Mouse (Mus musculus) gastrocnemius, postnatal 36 days (tissue): Measurements from ENCODE around the gene Pim1. TPM values are rescaled to one million over a fixed set of nuclear protein-coding genes. Genes with fewer than 3 reads are reported as not detected.

Experiments
- DNase-seq, 2 experiments: peaks; one replicate each; pipeline ENCODE4 v3.0.0; 2022
- intact Hi-C: fragments of 180-260 bp; cut with DNase I; formaldehyde crosslinking; loops from one replicate; pipeline ENCODE4 v1.15.1; 2025
- total RNA-seq, 2 experiments: library from RNA; stranded (reverse); gene quantifications; 2 replicates each; pipeline ENCODE4 v1.2.3; 2021

Pim1 gene
- total RNA-seq, 2 experiments from 2014 or later = 13.6 to 16.3 TPM

- DNase-seq = no peak
- intact Hi-C loops = no loop called here
Measured at GRCm38 (mm10) chr17:29464068-29464467, 26.5 kb upstream of the Pim1 start.

GRCm38 (mm10) chr17:29464519-29465140 is 25.9 kb upstream of the Pim1 start:
- intact Hi-C loops = no loop called here
- no peak for DNase-seq

GRCm38 (mm10) chr17:29465405-29466010 is 25.0 kb upstream of the Pim1 start:
- intact Hi-C loops = no loop called here
- DNase-seq = no peak

- no peak for DNase-seq
- intact Hi-C loops = no loop called here
Measured at GRCm38 (mm10) chr17:29467030-29467429, 23.5 kb upstream of the Pim1 start.

- intact Hi-C loops = no loop called here
- no peak for DNase-seq
Measured at GRCm38 (mm10) chr17:29473466-29473865, 17.1 kb upstream of the Pim1 start.

GRCm38 (mm10) chr17:29474036-29474435 is 16.5 kb upstream of the Pim1 start:
- DNase-seq = no peak
- intact Hi-C loops = no loop called here

GRCm38 (mm10) chr17:29475142-29475541 is 15.4 kb upstream of the Pim1 start:
- DNase-seq = no peak

GRCm38 (mm10) chr17:29476461-29476860 is 14.1 kb upstream of the Pim1 start:
- no peak for DNase-seq
- intact Hi-C loops = no loop called here

More at GRCm38 (mm10) chr17:29475142-29475541, 15.4 kb upstream of the Pim1 start:
- intact Hi-C loops = no loop called here

- intact Hi-C loops = no loop called here
- no peak for DNase-seq
Measured at GRCm38 (mm10) chr17:29477357-29477756, 13.2 kb upstream of the Pim1 start.

GRCm38 (mm10) chr17:29478271-29478670 is 12.3 kb upstream of the Pim1 start:
- intact Hi-C loops = no loop called here

GRCm38 (mm10) chr17:29480256-29480655 is 10.3 kb upstream of the Pim1 start:
- intact Hi-C loops = no loop called here

More at GRCm38 (mm10) chr17:29478271-29478670, 12.3 kb upstream of the Pim1 start:
- DNase-seq = no peak

GRCm38 (mm10) chr17:29482632-29483031 is 7.9 kb upstream of the Pim1 start:
- intact Hi-C loops = no loop called here
- no peak for DNase-seq

More at GRCm38 (mm10) chr17:29480256-29480655, 10.3 kb upstream of the Pim1 start:
- DNase-seq = no peak

- DNase-seq = no peak
- intact Hi-C loops = no loop called here
Measured at GRCm38 (mm10) chr17:29483282-29483681, 7.3 kb upstream of the Pim1 start.

- no peak for DNase-seq
- intact Hi-C loops = loop anchor here (2.0 kb wide), 1 partner anchor 14 kb away; no protein-coding TSS in a partner anchor
Measured at GRCm38 (mm10) chr17:29484431-29484830, 6.1 kb upstream of the Pim1 start.

GRCm38 (mm10) chr17:29485336-29486233 is 5.0 kb upstream of the Pim1 start:
- intact Hi-C loops = loop anchor here (2.0 kb wide), 1 partner anchor 15 kb away; no protein-coding TSS in a partner anchor
- no peak for DNase-seq

- DNase-seq = no peak
- intact Hi-C loops = no loop called here
Measured at GRCm38 (mm10) chr17:29488257-29488977, 2.1 kb upstream of the Pim1 start.

GRCm38 (mm10) chr17:29488978-29489970 is 1.3 kb upstream of the Pim1 start:
- peak in 1 of 2 experiments; percentile 17 for DNase-seq
- intact Hi-C loops = no loop called here

- intact Hi-C loops = loop anchor here (5.0 kb wide), 1 partner anchor 33 kb away; no protein-coding TSS in a partner anchor
- DNase-seq = peak; percentile 95 to 99
Measured at GRCm38 (mm10) chr17:29489971-29490712, 411 bp upstream of the Pim1 start.
